Mouse (Mus musculus) E14TG2a.4 (cell line): ENCODE data around the gene Gm17482.

Experiments
- CTCF ChIP-seq: conservative IDR thresholded peaks from 2 replicates; pipeline ENCODE4 v1.5.1; 2014; ENCODE audit warnings: low read length
- NANOG ChIP-seq: IDR thresholded peaks from 2 replicates; pipeline ENCODE4 v1.6.1; 2014; ENCODE audit warnings: borderline replicate concordance, low read length, mixed read lengths
- POU5F1 ChIP-seq: IDR thresholded peaks from 2 replicates; pipeline ENCODE4 v1.6.1; 2014; ENCODE audit warnings: low read length, borderline replicate concordance

- TF ChIP-seq POU5F1 (no peak), CTCF (no peak), NANOG (no peak)
Measured at GRCm38 (mm10) chr6:115210187-115210586, 17.0 kb upstream of the Gm17482 start.
